Mouse (Mus musculus): ENCODE measurements around the gene Zfp553. TPM values are rescaled to one million over a fixed set of nuclear protein-coding genes. Genes with fewer than 3 reads are reported as not detected.

Gene Zfp553
- polyA plus RNA-seq, 1 experiment from 2014 or later: 21.4 TPM

DNA sequence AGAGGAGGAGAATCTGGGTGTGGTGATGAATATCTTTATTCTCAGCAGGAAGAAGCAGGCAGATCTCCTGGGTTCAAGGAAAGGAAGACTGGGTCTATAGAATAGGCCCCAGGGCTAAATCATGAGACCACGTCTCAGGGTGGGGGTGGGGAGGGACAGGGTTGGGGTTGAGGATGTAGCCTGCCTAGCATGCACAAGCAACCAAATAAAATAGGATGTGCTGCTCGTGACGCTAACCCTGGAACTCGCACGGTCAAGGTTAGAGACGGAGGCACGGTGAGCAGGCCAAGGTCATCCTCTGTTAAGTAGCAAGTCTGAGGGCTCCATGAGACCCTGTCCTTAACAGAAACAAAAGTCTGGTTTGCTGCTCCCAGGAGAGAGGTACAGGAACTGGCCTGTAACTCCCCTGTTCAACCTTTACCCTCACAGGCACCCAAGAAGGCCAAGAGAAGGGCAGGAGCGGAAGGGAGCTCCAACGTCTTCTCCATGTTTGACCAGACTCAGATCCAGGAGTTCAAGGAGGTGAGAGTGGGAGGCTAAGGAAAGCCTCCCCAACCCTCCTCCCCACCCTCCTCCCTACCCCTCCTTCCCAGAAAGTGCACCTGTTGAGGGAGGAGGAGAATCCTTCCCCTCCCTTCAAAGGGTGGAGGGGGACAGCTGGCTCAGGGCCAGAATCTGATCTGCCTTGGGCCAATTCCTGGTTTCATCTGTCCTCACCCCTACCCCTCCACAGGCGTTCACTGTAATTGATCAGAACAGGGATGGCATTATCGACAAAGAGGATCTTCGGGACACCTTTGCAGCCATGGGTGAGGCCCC lies 20.2 kb upstream of the Zfp553 start:
- H3K9ac ChIP-seq: no peak overlapping the region
- ATAC-seq (ENCODE audit: extremely low read depth, insufficient number of reproducible peaks, low FRiP score, low TSS enrichment): no peak
- no peak overlapping the region for H3K4me2 ChIP-seq
- H3K27me3 ChIP-seq (replicated peaks): 0 out of 2 replicates have a peak, but pooled peaks cover 6% of the 10 kb centered on the region
- no peak overlapping the region for H3K27ac ChIP-seq (replicated peaks)
- peaks cover 57% of the 10 kb centered on the region for H3K4me1 ChIP-seq
- H3K9me3 ChIP-seq: no peaks in the 10 kb centered on the region
- WGBS: 84% methylated on average over 12 of the region's 12 CpGs
- H3K4me3 ChIP-seq: no peak overlapping the region
- H3K36me3 ChIP-seq: no peaks in the 10 kb centered on the region

DNA sequence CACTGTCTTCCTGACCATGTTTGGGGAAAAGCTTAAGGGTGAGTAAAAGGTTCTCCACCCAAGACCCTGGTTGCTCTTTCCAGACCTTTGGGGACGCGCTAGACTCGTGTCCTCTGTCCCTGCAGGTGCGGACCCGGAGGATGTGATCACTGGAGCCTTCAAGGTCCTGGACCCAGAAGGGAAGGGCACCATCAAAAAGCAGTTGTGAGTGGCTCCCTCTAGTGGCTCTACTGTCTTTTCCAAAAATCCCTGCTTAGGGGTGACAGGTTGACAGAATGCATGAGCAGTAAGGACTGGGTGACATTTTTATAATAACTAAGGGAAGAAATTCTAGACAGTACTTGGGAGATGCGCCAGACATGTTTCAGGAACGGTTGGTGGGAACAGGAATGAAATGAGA lies 19.4 kb upstream of the Zfp553 start:
- Histone ChIP-seq H3K27ac (replicated peaks) (no peak overlapping the region), H3K9ac (no peak overlapping the region), H3K4me2 (no peak overlapping the region), H3K4me3 (no peak overlapping the region), H3K27me3 (replicated peaks) (0 out of 2 replicates have a peak, but pooled peaks cover 6% of the 10 kb centered on the region), H3K9me3 (no peaks in the 10 kb centered on the region), H3K36me3 (no peaks in the 10 kb centered on the region), H3K4me1 (peaks cover 66% of the 10 kb centered on the region)
- no peak for ATAC-seq (ENCODE audit: extremely low read depth, insufficient number of reproducible peaks, low FRiP score, low TSS enrichment)
- WGBS: 37% methylated on average over 7 of the region's 7 CpGs

GRCm38 (mm10) chr7:127213930-127214329 lies 18.9 kb upstream of the Zfp553 start:
- Histone ChIP-seq H3K27me3 (replicated peaks) (0 out of 2 replicates have a peak, but pooled peaks cover 6% of the 10 kb centered on the region), H3K9ac (peak overlapping the region; percentile 82), H3K36me3 (no peaks in the 10 kb centered on the region), H3K4me3 (peak overlapping the region; percentile 53; the same call in 1 of the 2 replicates), H3K27ac (replicated peaks) (no peak overlapping the region), H3K4me1 (peaks cover 69% of the 10 kb centered on the region), H3K9me3 (no peaks in the 10 kb centered on the region), H3K4me2 (peak overlapping the region; percentile 73)
- WGBS: 53% methylated on average over 12 of the region's 12 CpGs
- ATAC-seq (ENCODE audit: extremely low read depth, insufficient number of reproducible peaks, low FRiP score, low TSS enrichment): no peak

DNA sequence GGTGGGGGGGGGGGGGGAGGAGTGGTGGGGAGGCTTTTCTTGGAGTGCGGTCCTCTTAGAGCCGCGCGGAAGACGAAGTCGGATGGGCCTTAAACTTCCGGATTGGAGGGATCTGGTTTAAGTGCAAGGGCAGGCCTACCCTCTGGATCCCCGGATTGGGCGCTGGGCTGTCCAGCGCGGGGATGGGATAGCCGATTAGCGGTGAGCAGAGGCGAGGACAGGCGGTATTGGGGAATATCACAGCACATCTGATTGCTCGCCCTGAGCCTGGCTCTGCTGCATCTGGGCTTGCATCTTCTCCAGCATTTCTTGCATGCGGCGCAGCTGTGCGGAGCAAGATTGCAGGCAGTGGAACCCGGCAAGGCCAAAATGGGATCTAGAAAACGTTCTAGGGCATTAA lies 18.3 kb upstream of the Zfp553 start:
- Histone ChIP-seq H3K9ac (peak overlapping the region; percentile 82), H3K4me3 (peak overlapping the region; percentile 53), H3K27ac (replicated peaks) (peak overlapping the region; percentile 24), H3K4me1 (peaks cover 65% of the 10 kb centered on the region), H3K4me2 (peak overlapping the region; percentile 73), H3K9me3 (no peaks in the 10 kb centered on the region), H3K36me3 (no peaks in the 10 kb centered on the region), H3K27me3 (replicated peaks) (0 out of 2 replicates have a peak, but pooled peaks cover 6% of the 10 kb centered on the region)
- ATAC-seq (ENCODE audit: extremely low read depth, insufficient number of reproducible peaks, low FRiP score, low TSS enrichment): no peak
- WGBS: 32% methylated on average over 21 of the region's 21 CpGs

DNA sequence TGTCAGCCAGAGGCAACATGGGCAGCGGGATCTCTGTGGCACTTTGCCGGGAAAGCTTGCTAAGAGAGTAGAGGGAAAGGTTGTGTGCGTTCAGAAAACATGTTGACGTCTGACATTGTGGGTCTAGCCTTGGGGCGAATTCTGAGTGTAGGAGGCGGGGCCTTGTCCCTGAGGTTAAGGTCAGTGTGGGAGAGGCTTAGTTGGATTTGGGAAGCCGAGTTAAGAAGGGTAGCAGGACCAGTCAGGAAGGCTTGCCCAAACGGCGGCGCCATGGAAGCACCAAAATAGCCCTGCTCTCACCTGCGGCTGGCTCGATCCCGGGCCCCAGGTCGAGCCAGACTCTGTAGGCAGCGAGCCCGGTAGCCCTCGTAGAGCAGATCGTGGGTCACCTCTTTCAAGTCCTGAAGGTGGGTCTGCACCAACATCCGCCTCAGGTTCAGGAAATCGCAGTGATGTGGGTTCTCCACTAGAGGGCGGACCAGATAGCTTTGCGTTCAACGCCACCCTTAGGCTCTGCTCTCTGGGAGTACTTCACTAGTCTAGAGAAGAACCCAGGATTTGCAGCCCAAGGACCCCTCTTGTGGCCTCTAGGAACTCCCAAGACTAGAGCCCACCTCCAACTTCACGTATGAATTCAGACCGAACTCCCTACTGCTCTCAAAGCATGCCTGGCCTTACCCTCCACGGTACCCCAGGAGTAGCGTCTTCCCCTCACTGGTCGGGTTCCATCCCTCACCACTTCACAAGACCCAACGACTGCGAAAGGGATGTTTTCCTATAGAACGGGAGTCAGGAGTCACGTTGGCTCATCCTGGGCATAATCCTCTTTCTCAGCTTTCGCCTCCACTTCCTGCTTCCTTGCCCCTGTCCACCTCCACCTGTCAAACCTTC lies 17.6 kb upstream of the Zfp553 start:
- ATAC-seq (ENCODE audit: extremely low read depth, insufficient number of reproducible peaks, low FRiP score, low TSS enrichment): no peak
- 21% methylated on average over 33 of the region's 33 CpGs for WGBS
- Histone ChIP-seq H3K4me2 (peak overlapping the region; percentile 73), H3K9me3 (no peaks in the 10 kb centered on the region), H3K9ac (peak overlapping the region; percentile 82), H3K4me3 (peak overlapping the region; percentile 53), H3K36me3 (no peaks in the 10 kb centered on the region), H3K4me1 (peaks cover 60% of the 10 kb centered on the region), H3K27ac (replicated peaks) (peak overlapping the region; percentile 24), H3K27me3 (replicated peaks) (0 out of 2 replicates have a peak, but pooled peaks cover 6% of the 10 kb centered on the region)

- 81% methylated on average over 5 of the region's 5 CpGs for WGBS
- peaks cover 54% of the 10 kb centered on the region for H3K4me1 ChIP-seq
- H3K4me2 ChIP-seq: no peak overlapping the region
- no peaks in the 10 kb centered on the region for H3K9me3 ChIP-seq
- peak overlapping the region; percentile 84; the same call in 1 of the 2 replicates for H3K27ac ChIP-seq (replicated peaks)
- 0 out of 2 replicates have a peak, but pooled peaks cover 6% of the 10 kb centered on the region for H3K27me3 ChIP-seq (replicated peaks)
- H3K9ac ChIP-seq: no peak overlapping the region
- H3K4me3 ChIP-seq: no peak overlapping the region
- H3K36me3 ChIP-seq: no peaks in the 10 kb centered on the region
- no peak for ATAC-seq (ENCODE audit: extremely low read depth, insufficient number of reproducible peaks, low FRiP score, low TSS enrichment)
These were observed 16.6 kb upstream of the Zfp553 start for GRCm38 (mm10) chr7:127216307-127216706.

DNA sequence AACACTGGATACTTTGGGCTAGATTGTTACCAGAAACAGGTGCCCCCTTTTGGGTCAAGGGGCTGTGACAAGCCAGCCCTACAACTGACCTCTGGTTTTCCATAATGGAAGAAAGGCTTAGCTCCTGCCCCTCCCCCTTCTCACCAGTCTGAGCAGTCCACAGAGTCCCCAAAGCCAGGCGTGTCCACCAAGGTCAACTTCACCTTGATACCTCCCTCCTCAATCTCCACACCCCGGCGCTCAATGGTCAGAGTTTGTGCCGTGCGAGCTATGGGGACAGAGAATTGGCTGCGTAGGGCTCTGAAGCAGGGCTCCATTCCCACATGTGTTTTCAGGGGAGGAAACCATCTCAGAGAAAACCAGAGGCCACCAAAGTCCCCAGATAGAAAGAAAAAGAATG lies 15.4 kb upstream of the Zfp553 start:
- 55% methylated on average over 6 of the region's 6 CpGs for WGBS
- H3K4me3 ChIP-seq: no peak overlapping the region
- peaks cover 49% of the 10 kb centered on the region for H3K4me1 ChIP-seq
- H3K9ac ChIP-seq: peak overlapping the region; percentile 57
- no peaks in the 10 kb centered on the region for H3K9me3 ChIP-seq
- ATAC-seq (ENCODE audit: extremely low read depth, insufficient number of reproducible peaks, low FRiP score, low TSS enrichment): no peak
- H3K36me3 ChIP-seq: no peaks in the 10 kb centered on the region
- H3K27ac ChIP-seq (replicated peaks): peak overlapping the region; percentile 84
- 0 out of 2 replicates have a peak, but pooled peaks cover 6% of the 10 kb centered on the region for H3K27me3 ChIP-seq (replicated peaks)
- H3K4me2 ChIP-seq: peak overlapping the region; percentile 49

DNA sequence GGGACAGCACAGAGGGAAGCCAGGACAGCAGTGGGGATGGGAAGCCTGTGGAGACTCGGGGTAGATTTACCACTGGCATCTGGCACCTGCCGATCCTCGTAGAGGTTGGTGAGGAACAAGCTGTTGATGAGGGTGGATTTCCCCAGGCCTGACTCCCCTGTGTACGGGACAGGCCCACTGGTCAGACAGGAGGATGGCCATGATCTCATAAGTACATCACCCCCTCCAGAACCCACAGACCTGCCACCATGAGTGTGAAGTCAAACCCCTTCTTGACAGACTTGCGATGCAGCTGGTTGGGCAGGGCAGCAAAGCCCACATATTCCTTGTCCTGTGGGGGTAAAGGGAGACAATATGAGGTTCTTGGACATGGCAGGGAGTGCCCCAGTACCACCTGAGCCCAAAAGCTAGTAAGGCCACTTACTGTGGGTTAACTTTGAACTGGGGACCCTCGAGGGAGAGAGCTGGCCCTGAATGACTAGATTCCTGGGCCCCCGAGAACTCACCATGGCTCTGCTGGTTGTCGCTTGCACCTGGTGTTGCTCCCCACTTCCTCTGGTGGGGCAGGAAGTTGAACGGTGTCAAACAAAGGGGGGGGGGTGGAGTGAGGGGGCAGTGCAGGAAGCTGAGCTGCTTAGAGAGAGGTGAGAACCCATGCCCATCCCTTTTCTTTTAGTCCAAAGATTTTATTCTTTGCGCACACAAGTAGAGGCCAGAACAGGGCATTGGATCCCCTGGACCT lies 14.8 kb upstream of the Zfp553 start:
- Histone ChIP-seq H3K9me3 (no peaks in the 10 kb centered on the region), H3K9ac (peak overlapping the region; percentile 57), H3K4me3 (no peak overlapping the region), H3K27ac (replicated peaks) (peak overlapping the region; percentile 84), H3K4me1 (peaks cover 49% of the 10 kb centered on the region), H3K27me3 (replicated peaks) (0 out of 2 replicates have a peak, but pooled peaks cover 6% of the 10 kb centered on the region), H3K36me3 (no peaks in the 10 kb centered on the region), H3K4me2 (peak overlapping the region; percentile 49)
- ATAC-seq (ENCODE audit: extremely low read depth, insufficient number of reproducible peaks, low FRiP score, low TSS enrichment): no peak
- WGBS: 57% methylated on average over 10 of the region's 10 CpGs

DNA sequence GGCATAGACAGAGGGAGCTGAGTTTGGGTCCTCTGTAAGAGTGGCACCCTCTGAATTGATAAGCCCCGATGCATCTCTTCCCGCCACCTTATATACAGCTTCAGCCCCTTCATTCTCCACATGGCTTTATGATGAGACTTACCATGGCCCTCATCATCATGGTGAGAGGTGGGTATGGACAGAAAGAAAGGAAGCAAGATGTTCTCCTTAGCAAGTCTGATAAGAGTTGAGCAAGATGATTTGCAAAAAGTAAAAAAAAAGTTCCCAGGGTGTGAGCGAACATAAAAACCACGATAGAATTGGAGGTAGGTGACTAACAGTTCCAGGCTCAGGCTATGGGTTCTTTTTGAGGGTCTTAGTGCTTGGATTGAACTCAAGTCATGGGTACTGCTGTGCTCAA lies 14.2 kb upstream of the Zfp553 start:
- H3K27ac ChIP-seq (replicated peaks): peak overlapping the region; percentile 84; the same call in 1 of the 2 replicates
- 83% methylated on average over 4 of the region's 4 CpGs for WGBS

DNA sequence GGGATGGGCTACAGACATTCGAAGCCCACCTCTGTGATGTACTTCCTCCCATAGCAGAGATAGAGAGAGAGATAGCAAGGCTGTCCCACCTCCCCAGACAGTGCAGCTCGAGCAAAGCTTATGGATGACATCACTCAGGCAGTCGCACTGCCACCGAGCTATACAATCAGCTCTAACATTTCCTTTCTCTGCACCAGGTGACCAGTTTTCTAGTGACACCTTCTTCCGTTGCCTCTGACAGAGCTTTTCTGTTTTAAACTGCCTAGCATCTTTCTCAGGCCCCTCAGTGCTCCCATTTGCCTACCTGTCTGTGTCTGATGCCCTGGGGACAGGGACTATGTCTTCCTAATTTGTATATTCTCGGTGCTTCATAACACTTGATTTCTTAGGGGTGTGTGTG lies 12.4 kb upstream of the Zfp553 start:
- no peak for ATAC-seq (ENCODE audit: extremely low read depth, insufficient number of reproducible peaks, low FRiP score, low TSS enrichment)
- no peak overlapping the region for H3K27ac ChIP-seq (replicated peaks)
- 60% methylated on average over 6 of the region's 6 CpGs for WGBS
- H3K9ac ChIP-seq: no peak overlapping the region
- no peaks in the 10 kb centered on the region for H3K36me3 ChIP-seq
- no peak overlapping the region for H3K4me2 ChIP-seq
- no peaks in the 10 kb centered on the region for H3K9me3 ChIP-seq
- no peaks in the 10 kb centered on the region for H3K27me3 ChIP-seq (replicated peaks)
- H3K4me3 ChIP-seq: no peak overlapping the region
- H3K4me1 ChIP-seq: peaks cover 32% of the 10 kb centered on the region

More for the DNA sequence above, 14.2 kb upstream of the Zfp553 start:
- H3K4me3 ChIP-seq: no peak overlapping the region
- H3K4me1 ChIP-seq: peaks cover 47% of the 10 kb centered on the region
- 0 out of 2 replicates have a peak, but pooled peaks cover 6% of the 10 kb centered on the region for H3K27me3 ChIP-seq (replicated peaks)
- H3K9me3 ChIP-seq: no peaks in the 10 kb centered on the region
- H3K9ac ChIP-seq: no peak overlapping the region
- no peak overlapping the region for H3K4me2 ChIP-seq
- ATAC-seq (ENCODE audit: extremely low read depth, insufficient number of reproducible peaks, low FRiP score, low TSS enrichment): no peak
- H3K36me3 ChIP-seq: no peaks in the 10 kb centered on the region

Measured in heart, embryonic 13.5 days (tissue).